Mouse (Mus musculus): ENCODE data around the gene Plekhg5. TPM values are rescaled to one million over a fixed set of nuclear protein-coding genes. Genes with fewer than 3 reads are reported as not detected.

Plekhg5 gene
- total and polyA plus RNA-seq, 2 experiments from 2014 or later: 13.1 to 20.7 TPM

DNA sequence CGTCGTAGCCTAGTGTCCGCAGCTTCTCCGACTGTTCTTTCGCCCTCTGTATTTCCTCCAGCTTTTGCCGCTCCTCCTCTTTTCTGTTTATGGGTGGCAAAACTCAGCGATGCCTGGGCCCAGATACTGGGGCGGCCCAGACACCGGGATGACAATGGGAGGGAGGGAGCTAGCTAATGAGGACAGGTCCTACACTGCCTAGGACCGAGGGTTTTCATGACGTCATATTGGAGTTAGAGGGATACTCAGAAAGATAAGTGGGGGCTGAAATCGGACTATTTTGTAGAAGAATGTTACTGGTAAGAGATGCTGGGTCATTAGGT lies 48.8 kb downstream of the Plekhg5 start:
- peaks cover 10% of the 10 kb centered on the region; the same call in 1 of the 2 replicates for H3K4me1 ChIP-seq (ENCODE audit: insufficient read depth, low read length)
- peaks cover 84% of the 10 kb centered on the region for H3K27me3 ChIP-seq (ENCODE audit: insufficient read depth, low read length)
- TF ChIP-seq CTCF (IDR thresholded peaks at IDR 0.05; ENCODE audit: low read depth): no peak
- no peak for ATAC-seq
- no peak for DNase-seq (ENCODE audit: low spot score)
- no peak overlapping the region for H3K27ac ChIP-seq
- WGBS: 2% methylated on average over 12 of the region's 12 CpGs
- no peaks in the 10 kb centered on the region for H3K36me3 ChIP-seq (ENCODE audit: insufficient read depth, low read length)
- H3K9ac ChIP-seq (replicated peaks; ENCODE audit: low read length): no peak overlapping the region
- no peaks in the 10 kb centered on the region for H3K9me3 ChIP-seq (ENCODE audit: low read length)
- H3K4me3 ChIP-seq (ENCODE audit: low read length): peak overlapping the region; percentile 8; the same call in 1 of the 2 replicates
- peak overlapping the region; percentile 23; the same call in 1 of the 2 replicates for H3K4me2 ChIP-seq (ENCODE audit: low read depth, low read length)

DNA sequence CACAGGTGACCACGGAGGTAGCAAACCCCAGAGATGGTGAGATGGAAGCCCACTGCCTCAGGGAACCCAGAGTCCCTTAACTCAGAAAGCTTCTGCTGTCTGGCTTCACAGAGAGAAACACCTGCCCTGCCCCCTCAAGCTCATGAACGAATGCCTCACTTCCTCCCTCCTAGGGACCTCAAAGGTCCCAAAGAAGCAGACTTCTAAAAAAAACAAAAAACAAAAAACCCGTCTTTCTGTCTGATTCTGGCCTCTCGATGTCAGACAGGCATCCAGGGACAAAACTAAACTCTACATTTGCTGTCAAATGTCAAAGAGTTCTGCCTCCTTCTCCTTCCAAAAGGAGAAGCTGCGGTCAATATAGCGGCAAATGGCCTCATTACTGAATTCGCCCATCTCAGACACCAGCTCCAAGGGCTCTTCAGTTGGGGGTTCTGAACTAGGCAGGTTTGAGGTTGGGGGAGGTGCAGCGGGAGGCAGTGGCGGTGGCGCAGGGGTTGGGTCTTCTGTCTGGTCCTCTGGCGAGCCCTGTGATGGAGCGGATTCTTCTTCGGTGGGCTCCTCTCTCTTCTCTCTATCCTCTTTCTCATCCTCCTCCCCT lies 52.2 kb downstream of the Plekhg5 start:
- DNase-seq (ENCODE audit: low spot score) (no peak), ATAC-seq (no peak)
- H3K9ac ChIP-seq (replicated peaks; ENCODE audit: low read length): no peak overlapping the region
- H3K9me3 ChIP-seq (ENCODE audit: low read length): no peaks in the 10 kb centered on the region
- H3K4me1 ChIP-seq (ENCODE audit: insufficient read depth, low read length): peaks cover 15% of the 10 kb centered on the region; the same call in 1 of the 2 replicates
- H3K4me2 ChIP-seq (ENCODE audit: low read depth, low read length): no peak overlapping the region
- no peaks in the 10 kb centered on the region for H3K36me3 ChIP-seq (ENCODE audit: insufficient read depth, low read length)
- 10% methylated on average over 13 of the region's 13 CpGs for WGBS
- no peak overlapping the region for H3K27ac ChIP-seq
- H3K27me3 ChIP-seq (ENCODE audit: insufficient read depth, low read length): peaks cover 91% of the 10 kb centered on the region
- H3K4me3 ChIP-seq (ENCODE audit: low read length): no peak overlapping the region
- TF ChIP-seq CTCF (IDR thresholded peaks at IDR 0.05; ENCODE audit: low read depth): no peak

DNA sequence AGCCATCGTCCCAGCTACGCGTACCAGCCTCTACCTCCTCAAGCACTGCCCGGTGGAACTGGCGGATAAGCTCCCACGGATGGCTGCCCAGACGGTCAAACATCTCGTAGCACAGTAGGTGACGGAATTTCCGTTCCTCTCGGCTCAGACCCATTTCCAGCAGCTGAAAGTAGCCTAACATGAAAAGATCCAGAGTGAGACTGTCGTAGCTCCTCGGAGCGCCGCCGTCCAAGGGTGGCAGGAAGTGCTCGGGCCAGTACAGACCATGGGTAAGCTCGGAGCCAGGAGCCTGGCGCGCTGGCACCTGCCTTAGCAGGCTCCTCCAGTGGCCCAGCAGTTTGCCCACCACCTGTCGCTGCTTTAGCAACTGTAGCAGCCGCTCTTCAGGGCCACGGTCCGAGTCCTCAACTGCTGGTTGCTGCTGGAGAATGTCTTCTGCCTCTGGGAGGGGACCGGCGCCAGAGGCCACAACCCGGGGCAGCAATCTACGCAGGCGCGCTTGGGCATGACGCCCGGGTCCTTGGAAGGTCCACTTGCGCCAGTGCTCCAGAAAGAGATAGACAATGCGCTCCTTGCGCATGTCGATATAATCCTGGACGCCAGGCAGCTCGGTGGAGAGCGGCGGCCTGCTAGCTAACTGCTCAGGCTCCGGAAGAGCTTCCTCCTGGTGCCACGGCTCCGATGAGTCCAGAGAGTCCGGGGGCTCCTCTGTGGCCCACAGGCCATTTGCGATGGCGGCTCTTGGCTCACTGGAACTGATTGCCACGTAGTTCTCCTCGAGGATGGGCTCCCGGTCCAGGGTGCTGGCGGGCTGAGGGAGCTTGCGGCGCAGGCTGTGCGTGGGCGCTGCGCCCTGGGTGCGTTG lies 53.1 kb downstream of the Plekhg5 start:
- H3K9ac ChIP-seq (replicated peaks; ENCODE audit: low read length): no peak overlapping the region

DNA sequence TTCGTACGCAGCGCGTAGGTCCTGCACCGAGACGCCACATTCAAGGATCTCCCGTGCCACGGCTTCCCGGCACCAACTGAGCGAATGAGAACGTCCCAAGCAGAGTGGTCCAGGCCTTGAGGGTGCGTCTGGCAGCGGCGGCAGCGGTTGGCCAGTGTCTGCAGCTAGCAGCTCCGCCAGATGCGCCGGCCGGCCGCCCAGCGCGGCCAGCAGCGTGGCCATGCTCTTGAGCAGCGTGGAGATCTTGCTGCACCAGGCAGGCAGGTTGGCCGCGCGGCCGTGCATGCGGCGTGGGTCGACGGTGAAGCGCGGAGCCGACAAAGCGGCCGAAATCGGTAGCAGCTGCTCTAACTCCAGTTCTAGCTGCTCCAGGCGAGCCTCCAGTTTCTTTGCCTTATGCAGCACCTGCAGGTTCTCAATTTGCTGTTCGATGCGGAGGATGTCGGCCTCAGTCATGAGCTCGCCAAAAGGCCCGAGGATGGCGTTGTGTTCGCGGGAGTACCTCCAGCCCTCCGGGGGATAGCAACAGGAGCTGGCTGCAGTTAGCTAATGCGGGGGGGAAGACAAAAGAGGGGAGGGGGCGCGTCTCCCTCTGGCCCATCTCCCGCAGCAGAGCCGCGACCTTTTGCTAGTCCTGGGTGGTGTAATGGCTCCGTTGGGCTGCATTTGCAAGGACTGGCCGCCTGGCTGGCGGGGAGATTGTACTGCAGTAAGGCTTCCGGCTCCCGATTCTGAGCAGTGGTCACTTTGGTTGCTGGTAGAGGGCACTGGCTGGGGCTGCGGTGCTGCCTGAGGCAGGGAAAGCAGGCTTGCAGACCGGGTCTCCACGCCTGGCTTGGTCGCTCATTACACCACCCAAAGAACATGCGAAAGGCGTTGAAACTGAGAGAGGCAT lies 54.0 kb downstream of the Plekhg5 start:
- H3K36me3 ChIP-seq (ENCODE audit: insufficient read depth, low read length): no peaks in the 10 kb centered on the region
- no peaks in the 10 kb centered on the region for H3K9me3 ChIP-seq (ENCODE audit: low read length)
- H3K4me1 ChIP-seq (ENCODE audit: insufficient read depth, low read length): peaks cover 24% of the 10 kb centered on the region
- peak; percentile 22; the same call in 1 of the 2 replicates for TF ChIP-seq CTCF (IDR thresholded peaks at IDR 0.05; ENCODE audit: low read depth)
- peak overlapping the region; percentile 24 for H3K4me3 ChIP-seq (ENCODE audit: low read length)
- no peak for ATAC-seq
- H3K9ac ChIP-seq (replicated peaks; ENCODE audit: low read length): peak overlapping the region; percentile 5; the same call in 1 of the 2 replicates
- peaks cover 86% of the 10 kb centered on the region for H3K27me3 ChIP-seq (ENCODE audit: insufficient read depth, low read length)
- peak; percentile 45 for DNase-seq (ENCODE audit: low spot score)
- peak overlapping the region; percentile 50 for H3K4me2 ChIP-seq (ENCODE audit: low read depth, low read length)
- 2% methylated on average over 65 of the region's 65 CpGs for WGBS
- no peak overlapping the region for H3K27ac ChIP-seq

More for the DNA sequence above, 53.1 kb downstream of the Plekhg5 start:
- Histone ChIP-seq H3K9me3 (ENCODE audit: low read length) (no peaks in the 10 kb centered on the region), H3K4me3 (ENCODE audit: low read length) (peak overlapping the region; percentile 24), H3K27ac (no peak overlapping the region), H3K27me3 (ENCODE audit: insufficient read depth, low read length) (peaks cover 91% of the 10 kb centered on the region), H3K4me2 (ENCODE audit: low read depth, low read length) (peak overlapping the region; percentile 50), H3K36me3 (ENCODE audit: insufficient read depth, low read length) (no peaks in the 10 kb centered on the region), H3K4me1 (ENCODE audit: insufficient read depth, low read length) (peaks cover 15% of the 10 kb centered on the region; the same call in 1 of the 2 replicates)
- TF ChIP-seq CTCF (IDR thresholded peaks at IDR 0.05; ENCODE audit: low read depth): no peak
- 7% methylated on average over 56 of the region's 56 CpGs for WGBS
- DNase-seq (ENCODE audit: low spot score) (peak; percentile 25), ATAC-seq (no peak; the same call in 1 of the 2 replicates)

DNA sequence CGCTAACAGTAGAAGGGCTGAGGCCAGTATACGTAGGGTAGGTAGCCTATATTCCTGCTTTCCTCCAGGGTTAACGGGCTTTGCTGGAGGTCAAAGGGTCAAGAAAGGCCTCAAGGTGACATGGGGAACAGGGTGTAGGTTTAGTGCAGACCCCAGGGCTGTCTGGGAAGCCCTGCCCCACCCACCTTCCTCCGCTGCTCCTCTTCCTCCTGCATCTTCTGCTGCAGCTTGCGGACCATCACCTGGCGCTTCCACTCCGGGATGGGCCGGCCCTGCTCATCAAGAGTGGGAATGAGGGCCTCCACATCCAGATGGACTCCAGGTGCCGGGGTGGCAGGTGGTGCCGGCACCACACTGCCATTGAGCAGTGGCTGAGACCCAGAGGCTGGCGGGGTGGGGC lies 55.6 kb downstream of the Plekhg5 start:
- no peak for DNase-seq (ENCODE audit: low spot score)
- Histone ChIP-seq H3K36me3 (ENCODE audit: insufficient read depth, low read length) (no peaks in the 10 kb centered on the region), H3K4me2 (ENCODE audit: low read depth, low read length) (no peak overlapping the region), H3K4me3 (ENCODE audit: low read length) (no peak overlapping the region), H3K27ac (no peak overlapping the region), H3K9ac (replicated peaks; ENCODE audit: low read length) (no peak overlapping the region), H3K4me1 (ENCODE audit: insufficient read depth, low read length) (peaks cover 26% of the 10 kb centered on the region), H3K27me3 (ENCODE audit: insufficient read depth, low read length) (peaks cover 87% of the 10 kb centered on the region), H3K9me3 (ENCODE audit: low read length) (no peaks in the 10 kb centered on the region)
- no peak for TF ChIP-seq CTCF (IDR thresholded peaks at IDR 0.05; ENCODE audit: low read depth)
- 86% methylated on average over 11 of the region's 11 CpGs for WGBS
- ATAC-seq: no peak

DNA sequence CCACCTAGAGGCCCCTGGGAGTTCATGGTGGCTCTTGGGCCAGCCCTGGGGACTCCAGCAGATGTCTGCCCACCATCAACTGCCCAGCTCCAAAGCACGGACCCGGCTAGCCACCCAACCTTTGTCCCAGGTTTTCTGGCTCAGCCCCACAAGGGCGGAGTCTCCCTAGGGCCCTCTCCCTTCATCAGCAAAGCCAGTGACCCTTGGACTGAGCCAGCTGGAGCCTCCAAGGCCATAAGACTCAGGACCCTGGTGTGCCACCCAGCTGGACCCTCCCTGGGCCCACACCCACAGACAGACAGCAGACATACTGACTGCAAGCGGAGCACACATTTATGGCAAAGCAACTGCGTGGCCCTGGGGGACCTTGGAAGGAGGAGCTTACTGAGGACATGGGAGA lies 56.5 kb downstream of the Plekhg5 start:
- no peak for TF ChIP-seq CTCF (IDR thresholded peaks at IDR 0.05; ENCODE audit: low read depth)
- H3K36me3 ChIP-seq (ENCODE audit: insufficient read depth, low read length): no peaks in the 10 kb centered on the region
- DNase-seq (ENCODE audit: low spot score) (no peak), ATAC-seq (no peak)
- 53% methylated on average over 5 of the region's 5 CpGs for WGBS
- H3K27ac ChIP-seq: no peak overlapping the region
- no peak overlapping the region for H3K4me2 ChIP-seq (ENCODE audit: low read depth, low read length)
- H3K27me3 ChIP-seq (ENCODE audit: insufficient read depth, low read length): peaks cover 85% of the 10 kb centered on the region
- peaks cover 26% of the 10 kb centered on the region for H3K4me1 ChIP-seq (ENCODE audit: insufficient read depth, low read length)
- H3K9ac ChIP-seq (replicated peaks; ENCODE audit: low read length): no peak overlapping the region
- H3K4me3 ChIP-seq (ENCODE audit: low read length): no peak overlapping the region
- H3K9me3 ChIP-seq (ENCODE audit: low read length): no peaks in the 10 kb centered on the region

All from hindbrain, postnatal 0 days (tissue).